Mouse (Mus musculus) olfactory bulb, adult 2 months (tissue): ENCODE data around the gene Setmar. TPM values are rescaled to one million over a fixed set of nuclear protein-coding genes. Genes with fewer than 3 reads are reported as not detected.
A peak's percentile ranks its signal among the peaks of the same experiment; 100 is the strongest.
"Not testable (repeated sequence)": the region's sequence is repeated elsewhere in the genome, so short reads cannot be mapped to it uniquely, and the experiment has no call there.

Source experiments
- H3K27ac ChIP-seq: fragments of 200-500 bp; 2 replicates; pipeline ENCODE4 v1.5.1; 2012; ENCODE audit warnings: low read depth, low read length; ENCODE audit not compliant: insufficient read depth
- H3K4me1 ChIP-seq: fragments of 200-500 bp; 2 replicates; pipeline ENCODE4 v1.6.1; 2012; ENCODE audit warnings: low read length; ENCODE audit not compliant: control insufficient read depth, insufficient read depth
- H3K4me3 ChIP-seq: fragments of 200-500 bp; 2 replicates; pipeline ENCODE4 v1.5.1; 2012; ENCODE audit warnings: mild to moderate bottlenecking, low read depth, low read length, moderate library complexity; ENCODE audit not compliant: insufficient read depth
- CTCF ChIP-seq: fragments of 200-500 bp; IDR thresholded peaks from 2 replicates; pipeline ENCODE4 v1.5.1; 2012; ENCODE audit warnings: low read depth, mild to moderate bottlenecking, low read length, moderate library complexity; ENCODE audit not compliant: insufficient read depth
- POLR2A ChIP-seq: fragments of 200-500 bp; IDR thresholded peaks from 2 replicates; pipeline ENCODE4 v1.6.1; 2012; ENCODE audit warnings: mild to moderate bottlenecking, low read depth, low read length, moderate library complexity; ENCODE audit not compliant: insufficient read depth
- WGBS: fragments of 180-500 bp; shearing (Covaris S2); methylation state at CpG from one replicate; pipeline ENCODE4 v1.1.7; 2018; 5-methylcytosine and 5-hydroxymethylcytosine counted together
- polyA plus RNA-seq: library from polyadenylated mRNA; stranded (reverse); fragments of >200 nt; gene quantifications from 2 replicates; pipeline ENCODE4 v1.2.4, GENCODE M21; 2012; ENCODE audit warnings: low replicate concordance; ENCODE audit not compliant: missing spikeins, insufficient read depth, insufficient read length

The Setmar gene
- polyA plus RNA-seq, result not detected in 2 replicates

GRCm38 (mm10) chr6:108064918-108065526 is at the start of gene Setmar:
Setmar (plus strand) TSS chr6:108065045.
- TF ChIP-seq POLR2A, result peak; percentile 57
- TF ChIP-seq CTCF, result no peak
- under 1% methylated on average over 24 of the region's 24 CpGs for WGBS
- H3K4me3 ChIP-seq, result peak within 1 kb of the TSS; percentile 82

GRCm38 (mm10) chr6:108021646-108022045 is 43.2 kb upstream of the Setmar start:
- H3K4me1 ChIP-seq, result no peaks in the 10 kb centered on the region
- no peak overlapping the region for H3K4me3 ChIP-seq
- 88% methylated on average over 5 of the region's 5 CpGs for WGBS
- no peak overlapping the region for H3K27ac ChIP-seq
- TF ChIP-seq POLR2A (no peak), CTCF (no peak)

More at GRCm38 (mm10) chr6:108064918-108065526, at the start of gene Setmar:
- Histone ChIP-seq H3K4me1 (no peaks in the 10 kb centered on the region), H3K27ac (peak within 1 kb of the TSS; percentile 96)

- not testable (repeated sequence) for H3K27ac ChIP-seq, H3K4me1 ChIP-seq, H3K4me3 ChIP-seq
- 4% methylated on average over 2 of the region's 2 CpGs for WGBS
Observed at GRCm38 (mm10) chr6:108055041-108055440, 9.8 kb upstream of the Setmar start.

GRCm38 (mm10) chr6:108055946-108056345 is 8.9 kb upstream of the Setmar start:
- 83% methylated on average over 3 of the region's 3 CpGs for WGBS
- no peak overlapping the region for H3K4me3 ChIP-seq
- H3K4me1 ChIP-seq, result no peaks in the 10 kb centered on the region
- TF ChIP-seq POLR2A (no peak), CTCF (no peak)
- H3K27ac ChIP-seq, result no peak overlapping the region

GRCm38 (mm10) chr6:108057353-108057752 is 7.5 kb upstream of the Setmar start:
- H3K27ac ChIP-seq, result no peak overlapping the region
- no peaks in the 10 kb centered on the region for H3K4me1 ChIP-seq
- H3K4me3 ChIP-seq, result no peak overlapping the region
- WGBS, result 72% methylated on average over 4 of the region's 4 CpGs
- no peak for TF ChIP-seq CTCF
- TF ChIP-seq POLR2A, result no peak

- WGBS, result 86% methylated on average over 5 of the region's 5 CpGs
- TF ChIP-seq CTCF (no peak), POLR2A (no peak)
- Histone ChIP-seq H3K4me3 (no peak overlapping the region), H3K4me1 (no peaks in the 10 kb centered on the region), H3K27ac (no peak overlapping the region)
Observed at GRCm38 (mm10) chr6:108058066-108058465, 6.8 kb upstream of the Setmar start.

GRCm38 (mm10) chr6:108061121-108061520 is 3.7 kb upstream of the Setmar start:
- TF ChIP-seq CTCF (no peak), POLR2A (no peak)
- 74% methylated on average over 3 of the region's 3 CpGs for WGBS

GRCm38 (mm10) chr6:108065583-108065982 is 738 bp downstream of the Setmar start:
- 5% methylated on average over 6 of the region's 6 CpGs for WGBS
- TF ChIP-seq CTCF (no peak), POLR2A (no peak)
- Histone ChIP-seq H3K4me1 (no peaks in the 10 kb centered on the region), H3K4me3 (peak overlapping the region; percentile 82), H3K27ac (peak overlapping the region; percentile 90)

More at GRCm38 (mm10) chr6:108061121-108061520, 3.7 kb upstream of the Setmar start:
- H3K4me3 ChIP-seq, result no peak overlapping the region
- H3K27ac ChIP-seq, result no peak overlapping the region
- no peaks in the 10 kb centered on the region for H3K4me1 ChIP-seq

- H3K4me3 ChIP-seq, result no peak overlapping the region
- H3K4me1 ChIP-seq, result peaks cover 3% of the 10 kb centered on the region; the same call in 1 of the 2 replicates
- TF ChIP-seq CTCF, result no peak
- no peak for TF ChIP-seq POLR2A
- no peak overlapping the region for H3K27ac ChIP-seq
- 94% methylated on average over 7 of the region's 7 CpGs for WGBS
Observed at GRCm38 (mm10) chr6:108070947-108071346, 6.1 kb downstream of the Setmar start.
